Mouse (Mus musculus) hindbrain, embryonic 13.5 days (tissue): ENCODE results near the gene Samd14. TPM values are rescaled to one million over a fixed set of nuclear protein-coding genes. Genes with fewer than 3 reads are reported as not detected.
"Not testable (repeated sequence)": the region's sequence is repeated elsewhere in the genome, so short reads cannot be mapped to it uniquely, and the experiment has no call there.

Source experiments
- ATAC-seq: fragments of 200-750 bp; cut with Nextera tagmentation; 2 replicates; pipeline ENCODE4 v1.8.0; 2017; ENCODE audit warnings: moderate TSS enrichment; ENCODE audit not compliant: low FRiP score
- H3K27ac ChIP-seq: fragments of 300-500 bp; sonication (generic); 2 replicates; pipeline ENCODE4 v1.5.1; 2015; ENCODE audit warnings: inconsistent platforms, mild to moderate bottlenecking, moderate library complexity
- H3K27me3 ChIP-seq: fragments of 300-500 bp; sonication (generic); 2 replicates; pipeline ENCODE4 v1.6.1; 2015; ENCODE audit warnings: mild to moderate bottlenecking, inconsistent platforms
- H3K36me3 ChIP-seq: fragments of 300-500 bp; sonication (generic); 2 replicates; pipeline ENCODE4 v1.6.1; 2015; ENCODE audit warnings: mild to moderate bottlenecking, inconsistent platforms
- H3K4me1 ChIP-seq: fragments of 300-500 bp; sonication (generic); replicated peaks from 2 replicates; pipeline ENCODE4 v1.6.1; 2015; ENCODE audit warnings: inconsistent platforms
- H3K4me2 ChIP-seq: fragments of 300-500 bp; sonication (generic); 2 replicates; pipeline ENCODE4 v1.6.1; 2015; ENCODE audit warnings: inconsistent platforms, mild to moderate bottlenecking, moderate library complexity
- H3K4me3 ChIP-seq: fragments of 300-500 bp; sonication (generic); 2 replicates; pipeline ENCODE4 v1.5.1; 2015; ENCODE audit warnings: mild to moderate bottlenecking, inconsistent platforms
- H3K9ac ChIP-seq: fragments of 300-500 bp; sonication (generic); 2 replicates; pipeline ENCODE4 v1.6.1; 2015; ENCODE audit warnings: mild to moderate bottlenecking, inconsistent platforms
- H3K9me3 ChIP-seq: fragments of 300-500 bp; sonication (generic); 2 replicates; pipeline ENCODE4 v1.6.1; 2016; ENCODE audit warnings: inconsistent platforms
- WGBS: fragments of 180-500 bp; shearing (Covaris S2); methylation state at CpG from one replicate; pipeline ENCODE4 v1.1.7; 2015; 5-methylcytosine and 5-hydroxymethylcytosine counted together
- polyA plus RNA-seq: library from polyadenylated mRNA; unstranded; fragments of >200 nt; fragmentation: Nextera tagmentation; extraction: Ambion mirVana; gene quantifications from 2 replicates; pipeline ENCODE4 v1.2.1, GENCODE M21; 2015

Samd14 gene
- polyA plus RNA-seq: 132 and 142 TPM in 2 replicates

GRCm38 (mm10) chr11:95009629-95010014 is at the start of gene Samd14:
TSS of gene Samd14 (plus strand) at chr11:95009879.
- peaks cover 72% of the 10 kb centered on the region for H3K4me1 ChIP-seq
- peak within 1 kb of the TSS; percentile 94 for H3K4me3 ChIP-seq
- H3K9ac ChIP-seq: peak within 1 kb of the TSS; percentile 99
- peaks cover 20% of the 10 kb centered on the region for H3K36me3 ChIP-seq
- WGBS: under 1% methylated on average over 32 of the region's 32 CpGs
- no peaks in the 10 kb centered on the region for H3K27me3 ChIP-seq
- no peaks in the 10 kb centered on the region for H3K9me3 ChIP-seq
- H3K27ac ChIP-seq: peak within 1 kb of the TSS; percentile 98
- peak within 1 kb of the TSS; percentile 92 for H3K4me2 ChIP-seq
- peak; percentile 71 for ATAC-seq

- H3K36me3 ChIP-seq: no peaks in the 10 kb centered on the region
- no peak overlapping the region for H3K9ac ChIP-seq
- no peak for ATAC-seq
- H3K9me3 ChIP-seq: no peaks in the 10 kb centered on the region
- H3K27me3 ChIP-seq: no peaks in the 10 kb centered on the region
- no peak overlapping the region for H3K4me2 ChIP-seq
- no peak overlapping the region for H3K27ac ChIP-seq
- H3K4me3 ChIP-seq: no peak overlapping the region
- WGBS: 78% methylated on average over 5 of the region's 5 CpGs
- H3K4me1 ChIP-seq: peaks cover 11% of the 10 kb centered on the region; the same call in 1 of the 2 replicates
Observed at GRCm38 (mm10) chr11:94962534-94963101, 47.1 kb upstream of the Samd14 start.

- ATAC-seq: no peak
- Histone ChIP-seq H3K27ac (no peak within 1 kb of the TSS), H3K9me3 (no peaks in the 10 kb centered on the region), H3K4me2 (no peak within 1 kb of the TSS), H3K9ac (no peak within 1 kb of the TSS), H3K4me3 (no peak within 1 kb of the TSS), H3K36me3 (no peaks in the 10 kb centered on the region), H3K4me1 (peaks cover 6% of the 10 kb centered on the region; the same call in 1 of the 2 replicates), H3K27me3 (no peaks in the 10 kb centered on the region)
- WGBS: 51% methylated on average over 4 of the region's 4 CpGs
Observed at GRCm38 (mm10) chr11:94967419-94967818, 42.3 kb upstream of the Samd14 start, which contains the start of gene Hils1. TSS of gene Hils1 (plus strand) at chr11:94967593.

- no peaks in the 10 kb centered on the region for H3K27me3 ChIP-seq
- H3K27ac ChIP-seq: no peak overlapping the region
- H3K4me1 ChIP-seq: peaks cover 10% of the 10 kb centered on the region; the same call in 1 of the 2 replicates
- no peak overlapping the region for H3K9ac ChIP-seq
- H3K4me2 ChIP-seq: no peak overlapping the region
- no peaks in the 10 kb centered on the region for H3K36me3 ChIP-seq
- WGBS: 79% methylated on average over 7 of the region's 7 CpGs
- H3K4me3 ChIP-seq: no peak overlapping the region
- H3K9me3 ChIP-seq: no peaks in the 10 kb centered on the region
- ATAC-seq: no peak
Observed at GRCm38 (mm10) chr11:94968187-94968586, 41.5 kb upstream of the Samd14 start.

GRCm38 (mm10) chr11:94969709-94970108 is 40.0 kb upstream of the Samd14 start:
- H3K27me3 ChIP-seq, H3K4me3 ChIP-seq, H3K4me2 ChIP-seq, H3K36me3 ChIP-seq, H3K9ac ChIP-seq, H3K9me3 ChIP-seq, H3K27ac ChIP-seq, ATAC-seq: not testable (repeated sequence)
- 96% methylated on average over 4 of the region's 4 CpGs for WGBS
- peaks cover 12% of the 10 kb centered on the region; the same call in 1 of the 2 replicates for H3K4me1 ChIP-seq

- WGBS: 65% methylated on average over 15 of the region's 15 CpGs
Observed at GRCm38 (mm10) chr11:94970210-94970943, 39.3 kb upstream of the Samd14 start.

GRCm38 (mm10) chr11:94971895-94972615 is 37.6 kb upstream of the Samd14 start:
- H3K36me3 ChIP-seq: no peaks in the 10 kb centered on the region
- 62% methylated on average over 16 of the region's 16 CpGs for WGBS
- ATAC-seq: no peak
- H3K27me3 ChIP-seq: no peaks in the 10 kb centered on the region
- no peak overlapping the region for H3K9ac ChIP-seq
- peaks cover 15% of the 10 kb centered on the region; the same call in 1 of the 2 replicates for H3K4me1 ChIP-seq
- H3K4me3 ChIP-seq: no peak overlapping the region
- H3K9me3 ChIP-seq: no peaks in the 10 kb centered on the region
- no peak overlapping the region for H3K4me2 ChIP-seq
- no peak overlapping the region for H3K27ac ChIP-seq

More at GRCm38 (mm10) chr11:94970210-94970943, 39.3 kb upstream of the Samd14 start:
- Histone ChIP-seq H3K4me2 (no peak overlapping the region), H3K27ac (no peak overlapping the region), H3K27me3 (no peaks in the 10 kb centered on the region), H3K9ac (no peak overlapping the region), H3K36me3 (no peaks in the 10 kb centered on the region), H3K9me3 (no peaks in the 10 kb centered on the region), H3K4me3 (no peak overlapping the region), H3K4me1 (peaks cover 15% of the 10 kb centered on the region; the same call in 1 of the 2 replicates)
- ATAC-seq: peak; percentile 34; the same call in 1 of the 2 replicates

GRCm38 (mm10) chr11:94972887-94973286 is 36.8 kb upstream of the Samd14 start:
- Histone ChIP-seq H3K4me2 (no peak overlapping the region), H3K27me3 (no peaks in the 10 kb centered on the region), H3K4me1 (peaks cover 16% of the 10 kb centered on the region), H3K9me3 (no peaks in the 10 kb centered on the region), H3K36me3 (no peaks in the 10 kb centered on the region), H3K9ac (no peak overlapping the region), H3K27ac (no peak overlapping the region), H3K4me3 (no peak overlapping the region)
- WGBS: 67% methylated on average over 5 of the region's 5 CpGs
- ATAC-seq: no peak

GRCm38 (mm10) chr11:94973313-94973712 is 36.4 kb upstream of the Samd14 start:
- Histone ChIP-seq H3K27ac (no peak overlapping the region), H3K4me2 (no peak overlapping the region), H3K4me3 (no peak overlapping the region), H3K9me3 (no peaks in the 10 kb centered on the region), H3K4me1 (peaks cover 21% of the 10 kb centered on the region), H3K9ac (no peak overlapping the region), H3K36me3 (no peaks in the 10 kb centered on the region), H3K27me3 (no peaks in the 10 kb centered on the region)
- ATAC-seq: no peak
- 31% methylated on average over 4 of the region's 4 CpGs for WGBS

- Histone ChIP-seq H3K4me1 (peaks cover 31% of the 10 kb centered on the region), H3K4me3 (no peak overlapping the region), H3K9me3 (no peaks in the 10 kb centered on the region), H3K27me3 (no peaks in the 10 kb centered on the region), H3K9ac (no peak overlapping the region), H3K4me2 (no peak overlapping the region), H3K36me3 (no peaks in the 10 kb centered on the region), H3K27ac (no peak overlapping the region)
- ATAC-seq: no peak
- 69% methylated on average over 2 of the region's 2 CpGs for WGBS
Observed at GRCm38 (mm10) chr11:94974951-94975350, 34.7 kb upstream of the Samd14 start.

GRCm38 (mm10) chr11:94976199-94976598 is 33.5 kb upstream of the Samd14 start, which contains the start of gene Sgca:
TSS of gene Sgca (minus strand) at chr11:94976327.
- 80% methylated on average over 5 of the region's 5 CpGs for WGBS

More at GRCm38 (mm10) chr11:94976199-94976598, 33.5 kb upstream of the Samd14 start, which contains the start of gene Sgca:
- H3K4me1 ChIP-seq: peaks cover 31% of the 10 kb centered on the region
- no peaks in the 10 kb centered on the region for H3K27me3 ChIP-seq
- no peak within 1 kb of the TSS for H3K4me2 ChIP-seq
- no peak within 1 kb of the TSS for H3K4me3 ChIP-seq
- no peak within 1 kb of the TSS for H3K27ac ChIP-seq
- no peak within 1 kb of the TSS for H3K9ac ChIP-seq
- no peaks in the 10 kb centered on the region for H3K36me3 ChIP-seq
- no peaks in the 10 kb centered on the region for H3K9me3 ChIP-seq
- no peak for ATAC-seq
